Mouse (Mus musculus) retina, postnatal 7 days (tissue): ENCODE data around the gene Araf.
"Not testable (repeated sequence)": the region's sequence is repeated elsewhere in the genome, so short reads cannot be mapped to it uniquely, and the experiment has no call there.

Experiments used
- DNase-seq: peaks from one replicate; pipeline ENCODE4 v3.0.0-alpha.2; 2012; ENCODE audit warnings: low read depth, low spot score

Araf gene

GRCm38 (mm10) chrX:20797681-20798080 is at the start of gene Araf:
Gene Araf (plus strand): TSS chrX:20797814.
- DNase-seq, result no peak

GRCm38 (mm10) chrX:20748829-20749228 is 48.8 kb upstream of the Araf start:
- no peak for DNase-seq

GRCm38 (mm10) chrX:20761201-20761600 is 36.4 kb upstream of the Araf start:
- DNase-seq, result no peak

GRCm38 (mm10) chrX:20770697-20771381 is 26.8 kb upstream of the Araf start:
- peak; percentile 56 for DNase-seq

GRCm38 (mm10) chrX:20771666-20772065 is 25.9 kb upstream of the Araf start:
- no peak for DNase-seq

- no peak for DNase-seq
These were observed 22.2 kb upstream of the Araf start for GRCm38 (mm10) chrX:20775271-20776016.

- no peak for DNase-seq
These were observed 20.0 kb upstream of the Araf start for GRCm38 (mm10) chrX:20777619-20778018.

GRCm38 (mm10) chrX:20787309-20787708 is 10.3 kb upstream of the Araf start:
- DNase-seq, result no peak

GRCm38 (mm10) chrX:20792417-20792816 is 5.2 kb upstream of the Araf start:
- DNase-seq, result no peak

GRCm38 (mm10) chrX:20793230-20793629 is 4.4 kb upstream of the Araf start:
- no peak for DNase-seq

GRCm38 (mm10) chrX:20794229-20794628 is 3.4 kb upstream of the Araf start:
- DNase-seq, result no peak

- no peak for DNase-seq
These were observed 655 bp downstream of the Araf start for GRCm38 (mm10) chrX:20798141-20798796.

GRCm38 (mm10) chrX:20798797-20799147 is 1.2 kb downstream of the Araf start:
- no peak for DNase-seq

GRCm38 (mm10) chrX:20801456-20801855 is 3.8 kb downstream of the Araf start:
- no peak for DNase-seq

- not testable (repeated sequence) for DNase-seq
These were observed 6.7 kb downstream of the Araf start for GRCm38 (mm10) chrX:20804301-20804700.

- no peak for DNase-seq
These were observed 8.7 kb downstream of the Araf start for GRCm38 (mm10) chrX:20806295-20806694.

GRCm38 (mm10) chrX:20816974-20817373 is 19.4 kb downstream of the Araf start:
- no peak for DNase-seq

GRCm38 (mm10) chrX:20819204-20819628 is 21.6 kb downstream of the Araf start:
- peak; percentile 70 for DNase-seq

- DNase-seq, result no peak
These were observed 22.3 kb downstream of the Araf start for GRCm38 (mm10) chrX:20819708-20820426.

GRCm38 (mm10) chrX:20828934-20829333 is 31.3 kb downstream of the Araf start:
- no peak for DNase-seq

GRCm38 (mm10) chrX:20847232-20847631 is 49.6 kb downstream of the Araf start:
- no peak for DNase-seq

- no peak for DNase-seq
These were observed 50.2 kb downstream of the Araf start for GRCm38 (mm10) chrX:20847816-20848215.
